Mouse (Mus musculus): Measurements from ENCODE around the gene Fam49a.

Fam49a gene

DNA sequence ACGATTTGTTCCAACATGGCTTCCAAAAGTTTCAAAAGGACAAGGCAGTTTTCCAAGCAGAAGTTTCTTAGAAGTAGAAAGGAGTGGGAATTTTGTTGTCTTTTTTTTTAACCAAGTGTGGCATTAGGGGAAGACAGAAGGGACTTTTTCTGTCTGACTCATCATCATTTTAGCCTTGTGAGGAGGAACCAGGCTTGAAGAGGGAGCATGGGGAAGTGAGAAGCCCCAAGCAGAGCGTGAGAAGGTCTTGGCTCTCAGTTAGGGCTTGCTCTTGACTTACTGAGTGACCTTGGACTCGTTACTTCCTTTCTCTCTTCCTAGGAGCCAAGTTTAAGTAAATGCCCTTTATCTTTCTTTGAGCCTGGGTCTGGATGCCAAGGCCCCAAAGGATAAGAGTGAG is 8.6 kb downstream of the Fam49a start:
- DNase-seq (ENCODE audit: low spot score in 2 of 2) = no peak

DNA sequence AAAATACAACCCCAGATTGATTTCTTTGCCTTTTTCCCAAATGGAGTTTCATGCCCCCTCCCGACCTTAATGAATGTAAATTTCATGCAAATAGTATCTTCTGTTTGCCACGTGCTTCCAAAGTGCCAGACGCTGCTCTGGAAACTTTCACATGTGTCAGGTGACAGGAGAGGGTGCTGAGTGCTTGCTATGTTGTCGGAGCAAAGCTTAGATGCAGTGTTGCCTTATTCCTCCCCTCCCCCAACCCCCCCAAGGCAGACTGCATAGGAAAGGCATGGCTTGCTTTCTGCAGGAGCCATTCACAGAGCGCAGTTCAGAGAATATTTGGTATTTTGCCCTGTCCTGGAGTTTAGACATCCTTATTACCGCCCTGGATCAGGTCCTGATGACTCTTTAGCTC is 12.2 kb downstream of the Fam49a start:
- DNase-seq (ENCODE audit: low spot score in 2 of 2) = no peak

DNA sequence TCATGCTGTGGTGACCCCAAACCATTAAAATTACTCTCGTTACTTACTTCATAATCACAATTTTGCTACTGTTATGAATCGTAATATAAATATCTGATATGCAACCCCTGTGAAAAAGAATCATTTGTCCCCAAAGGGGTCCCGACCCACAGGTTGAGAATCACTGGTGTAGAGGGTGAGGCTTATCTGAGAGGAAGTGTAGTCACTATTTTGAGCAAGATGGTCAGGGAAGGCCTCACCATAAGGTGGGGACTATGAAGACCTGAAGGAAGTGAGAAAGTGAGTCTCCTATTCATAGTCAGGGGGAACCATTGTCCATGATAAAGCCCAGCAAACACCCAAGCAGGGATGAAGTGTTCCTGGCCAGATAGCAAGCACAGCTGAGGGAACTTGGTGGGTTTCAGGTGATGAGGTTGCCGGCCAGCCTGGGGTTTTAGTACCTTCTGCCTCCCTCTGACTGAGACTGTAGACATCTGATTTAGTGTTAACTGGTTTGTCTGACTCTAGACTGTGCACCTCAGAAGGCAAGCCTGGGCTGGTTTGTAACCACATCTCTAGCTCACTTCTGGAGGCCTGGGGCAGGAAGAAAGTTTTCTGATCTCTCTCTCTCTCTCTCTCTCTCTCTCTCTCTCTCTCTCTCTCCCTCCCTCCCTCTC is 13.3 kb downstream of the Fam49a start:
- DNase-seq (ENCODE audit: low spot score in 2 of 2) = no peak

DNA sequence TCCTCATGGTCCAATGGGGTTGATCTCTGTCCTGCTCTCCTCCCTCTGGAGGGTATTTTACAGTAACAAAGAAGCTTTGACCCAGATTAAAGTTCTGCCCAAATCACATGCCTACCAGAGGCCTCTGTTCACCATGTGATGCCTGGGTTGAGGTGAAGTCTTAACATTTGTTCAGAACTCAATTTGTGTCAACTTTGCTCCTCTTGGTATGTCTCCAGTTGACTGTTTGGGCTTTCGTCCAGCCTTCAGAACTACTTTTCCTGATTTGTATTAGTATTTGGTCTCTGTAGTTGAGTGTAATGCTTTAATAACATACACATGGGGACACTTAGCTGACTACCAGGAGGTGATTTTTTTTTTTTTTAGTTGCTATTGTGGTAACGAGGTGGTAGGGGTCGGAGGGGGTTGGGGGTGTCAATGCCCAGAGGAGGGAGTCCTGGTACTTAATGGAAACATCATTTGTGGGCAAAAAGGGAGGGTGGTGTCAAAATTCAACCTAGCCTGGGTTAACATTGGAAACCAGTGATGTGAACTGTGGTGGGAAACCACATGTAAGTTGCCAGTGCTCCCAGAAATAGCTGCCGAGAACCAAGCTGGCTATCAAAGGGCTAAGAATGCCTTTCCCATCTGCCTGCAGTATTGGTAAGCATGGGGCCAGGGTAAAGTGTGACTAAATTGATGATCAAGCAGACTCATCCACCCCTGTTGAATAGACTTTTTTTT is 16.0 kb downstream of the Fam49a start:
- no peak for DNase-seq (ENCODE audit: low spot score in 2 of 2)

DNA sequence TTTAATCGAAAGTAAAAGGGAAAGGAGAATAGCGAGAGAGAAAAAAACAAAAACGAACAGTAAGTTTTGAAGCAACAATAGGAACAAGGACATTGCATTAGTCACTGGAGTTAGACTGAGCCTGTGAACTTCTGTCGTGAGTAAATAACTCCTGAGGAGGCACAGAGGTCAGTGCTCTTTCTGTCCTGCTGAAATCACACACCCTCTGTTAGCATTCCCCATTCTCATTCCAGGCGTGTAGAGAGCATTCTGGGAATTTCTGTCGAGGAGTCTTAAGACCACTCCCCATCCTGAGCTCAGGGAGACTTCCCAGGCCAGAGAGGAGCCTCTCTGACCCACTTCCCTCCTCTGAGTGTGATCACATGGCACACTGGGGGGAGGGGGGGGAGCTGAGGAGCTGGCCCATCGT is 16.5 kb downstream of the Fam49a start:
- DNase-seq (ENCODE audit: low spot score in 2 of 2) = no peak

DNA sequence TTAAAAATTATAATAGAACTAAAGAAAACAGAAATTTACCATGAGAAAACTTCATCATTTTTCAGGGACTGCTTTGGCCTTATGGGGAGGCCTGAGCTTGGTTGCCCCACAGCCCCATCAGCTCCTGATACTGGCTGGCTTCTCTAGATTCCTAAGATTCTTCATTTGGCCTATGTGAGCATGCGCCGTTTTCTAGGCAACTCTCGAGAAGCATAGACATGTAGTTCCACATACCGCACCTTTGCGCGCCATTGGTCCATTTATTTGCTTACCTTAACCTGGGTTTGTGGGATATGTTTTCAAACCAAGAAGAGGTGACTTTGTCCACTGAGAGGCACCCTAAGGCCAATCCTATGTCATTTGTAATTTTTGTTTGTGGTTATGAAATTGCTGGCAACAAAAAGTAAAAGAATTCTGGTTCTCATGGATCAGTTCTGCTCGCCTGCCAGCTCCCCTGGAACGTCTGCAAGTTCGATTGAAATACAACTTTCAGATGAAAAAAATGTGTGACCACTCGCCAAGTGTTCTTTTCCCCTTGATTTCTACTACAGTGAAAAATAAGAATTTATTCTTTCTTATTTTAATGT is 21.9 kb downstream of the Fam49a start:
- DNase-seq (ENCODE audit: low spot score in 2 of 2) = no peak

DNA sequence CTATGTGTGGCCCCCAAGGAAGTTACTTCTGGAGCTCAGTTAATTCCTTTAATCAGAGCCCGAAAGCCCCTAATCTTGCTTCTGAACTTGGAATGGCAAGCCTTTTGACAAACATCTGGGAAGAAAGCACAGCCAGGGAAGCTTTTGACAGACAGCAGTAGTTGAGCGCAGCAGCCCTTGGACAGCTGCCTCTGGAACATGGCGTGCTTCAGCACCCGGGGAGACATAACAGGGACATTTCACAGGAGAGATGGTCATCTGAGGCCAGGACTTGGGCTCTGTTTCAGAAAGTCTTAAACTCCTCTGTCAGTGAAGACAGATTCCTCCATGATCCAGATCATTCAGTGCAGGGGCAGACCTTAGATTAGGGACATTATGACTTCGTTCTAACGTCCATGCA is 22.6 kb downstream of the Fam49a start:
- DNase-seq (ENCODE audit: low spot score in 2 of 2) = no peak

DNA sequence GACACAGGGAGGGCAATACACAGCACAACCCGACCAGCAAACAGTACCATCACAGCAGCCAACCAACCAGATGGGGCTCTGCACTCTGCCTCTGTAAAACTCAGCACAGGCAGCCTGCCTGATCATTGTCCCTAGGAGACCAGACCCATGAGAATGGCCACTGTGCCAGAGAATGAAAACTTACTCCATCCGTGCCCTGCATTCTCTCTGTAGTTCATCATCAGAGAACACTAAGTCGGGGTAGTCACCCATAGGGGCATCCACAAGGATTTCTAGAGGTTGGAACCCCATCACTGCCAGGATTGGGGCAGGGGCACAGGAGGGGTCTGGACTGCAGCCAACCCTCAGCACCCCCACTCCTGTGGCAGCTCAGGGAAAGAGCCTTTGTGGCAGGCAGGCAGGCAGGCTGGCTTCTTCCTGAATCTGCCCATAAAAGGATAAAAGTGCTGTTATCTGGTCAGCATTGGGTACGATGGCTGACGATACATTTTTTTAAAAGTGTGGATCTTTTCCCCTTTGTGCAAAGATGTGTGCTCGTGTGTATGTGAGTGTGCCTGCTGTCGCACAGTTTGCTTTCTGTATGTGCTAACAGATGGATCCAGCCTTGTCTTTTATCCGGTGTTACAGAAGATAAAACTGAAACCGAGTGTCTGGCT is 25.3 kb downstream of the Fam49a start:
- DNase-seq (ENCODE audit: low spot score in 2 of 2) = no peak

DNA sequence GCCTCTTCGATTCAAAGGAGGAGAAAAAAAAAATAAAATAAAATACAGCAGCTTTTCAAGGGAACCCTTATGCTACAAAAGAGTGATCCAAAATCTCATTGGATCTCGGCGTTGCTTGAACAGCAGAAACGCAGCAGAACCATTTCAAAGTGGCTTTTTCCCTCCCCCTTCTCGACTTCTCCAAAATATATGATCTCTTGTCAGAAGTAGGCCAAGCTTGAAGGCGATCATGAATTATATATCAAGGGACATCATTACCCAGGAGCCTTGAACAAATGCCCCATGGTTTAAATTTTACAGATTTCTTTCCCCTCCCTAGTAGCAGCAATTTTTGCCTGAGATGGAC is 25.8 kb downstream of the Fam49a start:
- no peak for DNase-seq (ENCODE audit: low spot score in 2 of 2)

DNA sequence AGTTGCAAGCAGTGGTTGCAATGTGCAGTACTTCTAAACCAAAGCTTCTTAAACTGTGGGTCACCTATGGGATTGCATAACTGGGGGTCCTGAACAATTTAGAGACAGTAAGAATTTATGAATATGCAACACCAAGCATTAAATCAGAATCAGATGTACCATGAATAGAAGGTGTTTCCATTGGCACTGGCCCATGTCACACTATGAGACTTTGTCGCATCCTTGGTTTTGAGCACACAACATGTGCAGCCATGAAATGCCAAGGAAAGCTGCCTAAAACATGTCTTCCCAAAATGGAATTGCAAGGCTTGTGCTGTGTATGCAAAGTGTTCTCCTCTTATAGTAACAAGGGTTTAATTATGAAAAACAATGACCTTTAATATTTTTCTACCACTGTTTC is 26.6 kb downstream of the Fam49a start:
- no peak for DNase-seq (ENCODE audit: low spot score in 2 of 2)

DNA sequence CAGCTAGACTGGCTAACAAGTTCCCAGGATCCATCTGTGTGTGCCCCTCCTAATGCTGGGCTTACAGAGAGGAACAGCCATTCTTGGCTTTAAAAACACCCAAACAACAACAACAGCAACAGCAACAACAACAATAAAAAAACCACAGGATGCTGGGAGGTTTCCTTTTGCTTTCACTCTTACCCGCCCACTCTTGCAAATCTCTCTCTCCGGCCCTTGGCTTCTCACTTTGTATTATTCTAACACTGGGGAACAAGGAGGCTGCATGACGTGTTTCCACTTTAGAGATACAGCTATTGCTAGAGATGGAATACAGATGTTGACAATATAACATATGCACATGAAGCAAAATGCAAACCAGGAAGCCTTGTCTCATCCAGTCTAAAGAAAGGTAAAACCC is 27.7 kb downstream of the Fam49a start:
- no peak for DNase-seq (ENCODE audit: low spot score in 2 of 2)

DNA sequence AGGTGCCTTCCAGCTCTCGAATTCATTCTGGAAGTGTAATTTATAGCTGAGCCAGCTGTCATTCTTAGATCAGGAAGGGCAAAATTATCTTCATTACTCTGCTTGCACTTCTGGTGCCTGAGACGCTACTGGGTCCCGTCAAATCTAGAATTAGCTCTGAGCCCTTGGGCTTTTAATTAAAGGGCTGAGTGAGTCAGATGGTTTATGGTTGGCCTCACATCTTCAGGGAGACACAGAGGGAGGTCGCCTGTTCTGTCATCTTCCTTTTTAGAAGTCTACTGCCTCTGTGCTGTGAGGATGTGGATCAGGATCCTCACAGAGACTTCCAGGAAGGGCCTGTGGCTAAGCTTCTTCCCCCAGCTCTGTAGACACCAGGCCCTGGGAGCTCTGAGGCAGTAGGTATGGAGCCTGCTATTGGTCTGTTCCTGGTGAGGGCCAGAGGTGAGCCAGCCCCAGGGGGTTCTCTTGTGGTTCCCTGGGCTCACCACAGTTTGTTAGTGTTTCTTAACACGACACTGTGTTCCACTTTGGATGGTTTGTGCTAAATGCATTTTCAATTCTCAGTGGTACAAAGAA is 30.2 kb downstream of the Fam49a start:
- DNase-seq (ENCODE audit: low spot score in 2 of 2) = no peak

DNA sequence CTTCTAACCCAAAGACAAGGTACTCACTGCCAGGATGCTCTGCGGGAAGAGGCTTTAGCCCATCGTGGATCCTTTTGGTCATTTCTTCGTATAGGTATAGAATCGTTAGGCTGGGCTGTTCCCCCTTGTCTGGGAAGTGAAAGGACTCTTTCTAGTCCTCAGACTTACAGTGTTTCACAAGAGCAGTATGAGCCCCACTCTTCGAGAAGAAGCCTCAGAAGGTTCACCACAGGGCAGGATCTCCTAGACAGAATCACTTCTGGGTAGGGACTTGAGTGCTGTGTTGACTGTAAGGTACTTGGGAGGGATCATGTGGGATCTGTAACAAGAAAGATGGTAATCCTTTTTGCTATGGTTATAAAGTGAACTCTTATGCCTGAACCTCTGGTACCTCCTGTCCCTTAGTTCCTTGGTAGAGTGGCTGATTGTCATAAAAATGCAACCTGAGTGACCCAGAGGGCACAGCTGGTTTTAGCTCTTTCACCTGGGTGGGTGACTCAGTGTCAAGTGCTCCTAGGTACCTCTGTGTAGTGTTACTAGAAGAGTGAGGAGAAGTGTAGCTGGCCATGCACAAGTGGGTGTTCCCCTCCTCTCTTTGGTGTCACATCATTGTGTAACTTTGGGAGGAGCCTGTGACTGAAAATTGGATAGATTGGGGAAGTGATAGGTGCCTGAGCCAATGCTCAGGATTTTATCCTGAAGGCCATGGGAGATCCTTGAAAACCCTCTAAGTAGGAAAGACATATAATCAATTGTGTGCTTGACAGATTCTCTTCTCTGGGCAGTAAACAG is 32.6 kb downstream of the Fam49a start:
- no peak for DNase-seq (ENCODE audit: low spot score in 2 of 2)

DNA sequence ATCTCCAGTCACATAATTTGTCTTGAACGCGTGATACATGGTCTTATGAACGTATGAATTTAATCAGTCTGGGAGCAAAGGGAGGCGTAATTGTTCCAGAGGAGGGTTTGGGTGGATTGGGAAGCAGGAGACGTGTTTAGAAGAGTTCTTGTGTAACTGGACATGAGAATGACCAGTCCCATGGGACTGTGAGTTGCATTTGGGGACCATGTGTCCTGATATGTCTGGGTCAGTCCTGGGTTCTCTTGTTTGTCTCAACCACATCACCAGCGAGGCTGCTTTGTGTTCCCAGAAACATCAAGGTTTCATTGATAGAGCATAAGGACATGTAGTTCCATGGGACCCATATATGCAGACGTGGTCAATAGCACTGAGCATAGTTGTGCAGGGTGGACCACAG is 36.5 kb downstream of the Fam49a start:
- DNase-seq (ENCODE audit: low spot score in 2 of 2) = no peak

DNA sequence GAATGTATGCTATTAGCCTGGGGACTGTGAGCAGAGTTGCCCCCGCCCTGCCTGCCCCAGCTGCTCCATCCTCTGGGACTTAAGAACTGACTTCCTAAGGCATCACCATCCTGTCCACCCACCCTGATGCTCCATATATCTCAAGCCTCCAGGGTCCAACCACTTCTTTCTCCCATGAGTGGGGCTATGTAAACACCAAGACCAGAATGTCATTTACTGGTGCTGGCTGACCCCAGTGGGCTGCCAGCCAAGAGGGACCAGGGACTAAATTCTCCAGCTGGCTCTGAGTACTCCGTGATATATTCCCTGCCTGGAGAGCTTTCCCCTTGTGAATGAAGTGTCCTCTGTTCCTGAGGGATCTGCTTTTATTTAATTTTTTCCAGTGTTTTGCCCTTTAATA is 37.4 kb downstream of the Fam49a start:
- no peak for DNase-seq (ENCODE audit: low spot score in 2 of 2)

DNA sequence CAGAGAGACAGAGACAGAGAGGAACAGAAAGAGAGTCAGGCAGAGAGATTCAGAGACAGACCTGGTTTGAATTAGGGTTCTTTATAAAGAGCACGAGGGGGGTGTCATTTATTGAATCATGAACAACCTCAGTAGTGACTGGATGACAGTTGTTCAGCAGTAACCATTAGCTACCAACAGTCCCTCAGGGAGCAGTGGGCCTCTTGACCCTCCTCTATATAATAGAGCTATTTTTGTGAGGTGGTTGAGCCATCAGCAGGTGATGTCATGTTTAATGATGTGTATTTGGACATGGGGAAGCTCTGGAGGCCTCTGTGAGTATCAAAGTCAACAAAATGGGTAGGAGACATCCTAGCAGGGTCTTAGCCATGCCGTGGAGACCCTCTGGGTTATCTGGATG is 39.2 kb downstream of the Fam49a start:
- no peak for DNase-seq (ENCODE audit: low spot score in 2 of 2)

DNA sequence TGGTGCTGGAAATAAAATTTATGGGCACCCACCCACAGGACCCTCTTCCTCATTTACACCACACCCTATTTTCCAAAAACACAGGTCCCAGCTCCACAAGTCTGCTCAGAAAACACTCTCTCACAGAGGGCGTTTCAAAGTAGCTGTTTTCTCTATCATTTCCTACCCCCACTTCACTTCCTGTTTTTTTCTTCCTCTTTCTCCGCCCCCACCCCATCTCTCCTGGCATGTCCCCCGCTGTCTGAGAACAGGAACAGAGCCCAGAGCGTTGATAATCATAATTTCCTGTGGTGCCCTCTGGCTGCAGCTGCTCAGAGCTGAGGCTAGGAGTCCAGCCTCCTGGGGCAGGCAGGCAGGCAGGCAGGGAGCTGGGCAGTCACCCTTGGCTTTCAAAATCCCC is 39.9 kb downstream of the Fam49a start:
- DNase-seq (ENCODE audit: low spot score in 2 of 2) = no peak

DNA sequence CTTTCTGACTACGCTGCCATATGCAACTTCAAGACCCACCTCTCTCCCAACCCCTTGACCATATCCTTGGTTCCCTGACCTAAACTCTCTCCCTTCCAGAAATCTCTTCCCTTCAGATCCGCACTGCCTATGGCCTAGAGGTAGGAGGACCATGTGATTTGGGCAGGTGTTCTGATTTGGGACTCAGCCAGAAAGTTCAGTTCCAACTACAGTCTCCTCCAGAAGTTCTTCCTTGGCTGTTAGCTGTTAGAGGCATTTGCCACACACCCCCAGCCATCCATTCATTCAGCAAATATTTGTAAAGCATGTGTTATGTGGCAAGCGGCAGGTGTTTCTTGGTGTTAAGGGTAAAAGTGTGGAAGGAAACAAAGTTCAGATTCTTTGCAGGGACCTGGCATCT is 44.3 kb downstream of the Fam49a start:
- DNase-seq (ENCODE audit: low spot score in 2 of 2) = no peak

DNA sequence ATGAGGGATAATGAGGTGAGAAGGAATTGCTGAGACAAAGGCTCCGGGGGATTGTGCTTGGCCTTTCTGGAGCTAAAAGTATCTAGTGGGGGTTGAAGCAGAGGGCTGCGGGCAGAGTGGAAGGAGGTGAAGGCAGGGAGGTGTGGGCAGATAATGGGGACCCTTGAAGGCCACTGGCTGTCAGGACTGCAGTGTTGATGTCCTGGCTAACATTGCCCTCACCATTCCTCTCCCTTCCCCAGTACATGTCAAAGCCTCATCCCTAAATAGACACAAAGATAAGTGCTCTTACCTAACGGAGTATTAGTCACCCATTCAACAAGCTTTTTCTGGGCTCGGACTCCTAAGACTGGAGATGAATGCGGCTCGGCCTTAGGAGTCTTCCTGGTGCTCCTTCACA is 44.9 kb downstream of the Fam49a start:
- no peak for DNase-seq (ENCODE audit: low spot score in 2 of 2)

DNA sequence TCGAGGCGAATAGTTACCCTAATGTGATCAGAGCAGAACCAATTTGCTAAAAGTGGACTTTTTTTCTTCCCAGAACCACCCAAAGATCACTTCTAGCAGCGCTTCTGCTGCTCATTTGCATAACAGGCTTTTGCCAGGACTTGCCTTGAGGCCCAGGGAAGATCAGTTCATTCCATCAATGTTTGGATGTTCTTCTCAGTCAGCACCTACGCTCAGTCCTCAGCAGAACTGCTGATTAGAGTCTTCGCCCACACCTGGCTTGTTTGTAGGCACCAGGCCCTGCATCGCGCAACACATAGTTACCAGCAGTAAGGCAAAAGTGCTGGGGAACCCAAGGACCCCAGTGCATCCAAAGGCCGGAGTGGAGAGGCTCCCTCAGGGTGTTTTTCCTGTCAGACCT is 45.3 kb downstream of the Fam49a start:
- DNase-seq (ENCODE audit: low spot score in 2 of 2) = no peak

DNA sequence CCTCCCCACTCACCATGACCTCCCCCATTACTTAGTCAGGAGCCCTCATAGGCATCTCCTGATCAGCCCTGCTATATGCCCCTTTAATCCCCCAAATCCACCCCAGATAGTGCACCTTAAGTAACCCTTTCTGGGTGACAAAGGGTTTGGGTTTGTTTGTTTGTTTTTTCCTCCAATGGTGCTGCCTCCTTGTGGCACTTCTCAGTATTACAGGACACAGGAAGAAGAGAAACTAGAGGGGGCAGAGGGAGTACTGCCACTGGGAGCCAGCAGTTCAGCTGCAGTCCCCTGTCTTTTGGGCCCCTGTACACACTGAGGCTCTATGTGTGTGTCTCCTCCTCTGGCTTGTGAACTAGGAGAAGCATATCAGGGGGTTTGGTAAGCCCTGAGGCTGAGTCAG is 51.5 kb downstream of the Fam49a start:
- no peak for DNase-seq (ENCODE audit: low spot score in 2 of 2)

DNA sequence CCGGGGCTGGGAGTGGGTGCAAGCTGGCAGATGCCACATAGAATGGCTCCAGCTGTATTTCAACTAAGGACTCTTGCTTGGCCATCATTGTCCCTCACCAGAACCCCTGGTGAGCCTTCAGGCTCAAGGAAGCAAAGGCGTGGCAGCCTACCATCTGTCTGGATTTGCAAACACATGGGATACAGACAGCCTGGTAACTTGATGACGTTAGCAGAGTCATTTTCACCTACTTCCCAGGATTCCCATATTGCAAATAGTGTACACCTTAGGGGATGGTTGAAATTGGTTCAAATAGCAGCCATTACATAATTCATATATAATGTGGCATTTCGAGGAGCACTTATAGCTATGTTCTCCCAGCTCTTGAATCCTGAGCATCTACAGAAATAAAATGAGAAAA is 52.0 kb downstream of the Fam49a start:
- DNase-seq (ENCODE audit: low spot score in 2 of 2) = no peak
